Mouse (Mus musculus): ENCODE measurements around the gene Ncf1.

GRCm38 (mm10) chr5:134221708-134222150 lies 7.7 kb downstream of the Ncf1 start:
- TF ChIP-seq POLR2A (IDR thresholded peaks at IDR 0.05; ENCODE audit: borderline replicate concordance, insufficient read depth, low read length): no peak
- no peak for TF ChIP-seq CTCF (IDR thresholded peaks at IDR 0.05; ENCODE audit: borderline replicate concordance, insufficient read depth, low read depth, low read length)

Measured in cerebellum, adult 2 months (tissue).